Mouse (Mus musculus): Measurements from ENCODE around the gene Rrp1.
A peak's percentile ranks its signal among the peaks of the same experiment; 100 is the strongest.

Gene Rrp1

GRCm38 (mm10) chr10:78412319-78413151 is at the start of gene Rrp1:
Gene Rrp1 (minus strand): TSS chr10:78413043.
- peak; percentile 99 for DNase-seq (ENCODE audit: low read depth, low spot score)

- peak; percentile 39 for DNase-seq (ENCODE audit: low read depth, low spot score)
Measured at GRCm38 (mm10) chr10:78461767-78462166, 48.9 kb upstream of the Rrp1 start.

- peak; percentile 46 for DNase-seq (ENCODE audit: low read depth, low spot score)
Measured at GRCm38 (mm10) chr10:78460463-78460862, 47.6 kb upstream of the Rrp1 start.

- no peak for DNase-seq (ENCODE audit: low read depth, low spot score)
Measured at GRCm38 (mm10) chr10:78458348-78459111, 45.7 kb upstream of the Rrp1 start.

DNA sequence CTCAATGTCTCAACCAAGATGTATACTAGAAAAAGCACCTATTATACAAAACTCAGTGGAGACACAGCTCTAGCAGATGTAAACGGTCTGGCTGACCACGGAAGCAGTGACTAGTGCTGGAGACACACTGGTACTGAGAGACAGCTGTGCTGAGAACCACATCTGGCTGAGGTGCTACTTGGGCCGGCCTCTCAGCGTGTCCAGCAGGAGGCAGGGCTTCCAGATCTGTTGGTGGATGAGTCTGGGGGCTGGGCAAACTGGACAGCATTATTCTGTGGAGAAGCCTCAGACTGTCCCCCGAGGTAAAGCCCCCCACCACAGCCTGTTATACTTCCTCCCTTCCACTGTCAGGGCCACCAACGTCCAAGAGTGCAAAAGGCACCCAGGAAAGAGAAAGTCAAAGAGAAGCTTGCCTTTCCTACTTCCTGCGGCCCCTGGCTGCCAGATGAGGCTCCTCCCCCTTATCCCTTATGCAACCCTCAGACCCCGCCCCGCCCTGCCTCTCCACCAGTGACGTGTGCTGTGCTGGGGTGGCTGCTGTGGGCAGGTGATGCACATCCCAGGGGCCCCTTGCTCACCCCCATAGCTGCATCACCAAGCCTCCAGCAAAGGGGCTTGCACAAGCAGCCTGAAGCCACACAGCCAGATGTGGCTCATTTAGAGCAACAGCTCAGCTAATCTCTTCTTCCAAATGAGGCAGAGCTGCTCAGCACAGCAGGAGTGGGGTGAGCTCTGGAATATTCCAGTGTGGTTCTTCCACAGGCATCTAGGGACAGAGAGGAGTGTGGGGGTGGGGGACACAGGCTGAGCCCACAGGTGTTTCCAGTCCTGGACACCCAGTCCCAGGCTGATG is 44.9 kb upstream of the Rrp1 start:
- DNase-seq (ENCODE audit: low read depth, low spot score) = peak; percentile 72

DNA sequence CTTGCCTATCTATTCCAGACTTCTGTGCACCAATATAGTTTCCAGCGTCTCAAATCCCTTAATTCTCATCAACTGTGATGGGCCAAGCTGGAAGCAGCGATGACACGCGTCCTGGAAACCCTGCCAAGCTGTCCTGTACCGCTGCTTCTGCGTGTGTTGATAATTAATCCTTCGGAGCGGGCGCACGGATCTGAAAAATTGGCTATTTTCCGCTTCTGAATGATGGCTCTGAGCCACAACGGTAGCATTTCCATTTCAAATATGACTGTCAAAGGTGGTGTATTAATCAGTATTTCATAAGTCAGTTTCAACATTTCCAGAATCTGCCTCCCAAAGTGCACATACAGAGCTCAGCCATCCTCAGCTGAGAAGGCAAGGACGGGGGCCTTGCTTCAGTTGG is 43.9 kb upstream of the Rrp1 start:
- DNase-seq (ENCODE audit: low read depth, low spot score) = no peak

DNA sequence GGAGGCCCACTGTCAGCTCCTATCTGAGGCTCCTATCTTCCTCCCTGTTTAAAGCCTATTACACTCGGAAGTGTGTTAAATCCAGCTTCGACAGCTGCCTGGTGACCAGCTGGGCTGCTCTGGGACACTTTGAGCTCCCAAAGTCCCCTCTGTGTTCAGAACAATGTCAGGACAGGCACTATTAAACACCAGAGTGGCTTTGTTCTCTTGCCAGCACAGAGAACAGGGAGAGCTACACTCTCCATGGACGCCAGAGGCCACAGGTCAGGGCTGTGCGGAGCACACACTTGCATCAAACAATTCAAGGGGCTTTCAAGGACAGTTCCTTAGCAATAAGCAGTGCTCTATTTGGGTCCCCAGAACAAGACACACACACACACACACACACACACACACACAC is 39.8 kb upstream of the Rrp1 start:
- DNase-seq (ENCODE audit: low read depth, low spot score) = no peak

DNA sequence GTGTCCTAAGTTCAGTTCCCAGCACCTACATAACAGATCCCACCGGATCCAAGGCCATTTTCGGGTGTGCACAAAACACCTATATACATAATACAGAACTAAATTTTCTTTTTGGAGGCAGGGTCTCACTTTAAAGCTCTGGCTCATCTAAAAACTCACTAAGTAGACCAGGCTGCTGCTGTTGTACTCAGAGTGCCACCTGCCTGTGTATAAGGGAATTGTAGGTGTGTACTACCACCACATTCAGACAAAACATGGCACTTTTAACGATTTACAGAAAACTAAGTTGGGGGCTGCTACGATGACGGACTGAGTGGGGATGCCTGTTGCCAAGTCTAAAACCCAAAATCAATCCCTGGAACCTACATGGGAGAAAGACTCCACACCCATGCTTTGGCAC is 37.9 kb upstream of the Rrp1 start:
- DNase-seq (ENCODE audit: low read depth, low spot score) = no peak

DNA sequence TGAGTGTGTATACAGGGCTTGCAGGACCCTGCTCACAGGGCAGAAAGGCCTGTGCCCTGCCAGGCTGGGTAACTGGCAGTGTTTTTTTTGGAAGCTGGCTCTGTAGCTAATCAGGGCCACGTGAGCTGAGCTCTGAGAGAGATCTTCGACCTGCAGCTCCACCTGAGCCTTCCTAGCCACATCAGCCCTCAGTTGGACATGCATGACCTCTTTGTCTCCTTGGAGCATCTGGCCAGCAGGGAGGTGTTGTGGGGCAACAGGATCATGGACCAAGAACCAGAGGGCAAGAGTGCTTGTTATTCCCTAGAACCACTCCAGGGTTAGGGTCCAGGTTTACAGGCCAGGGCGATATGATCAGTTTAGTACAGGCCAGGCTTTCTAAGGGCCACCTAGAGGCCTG is 34.6 kb upstream of the Rrp1 start:
- no peak for DNase-seq (ENCODE audit: low read depth, low spot score)

- no peak for DNase-seq (ENCODE audit: low read depth, low spot score)
Measured at GRCm38 (mm10) chr10:78446195-78446594, 33.4 kb upstream of the Rrp1 start.

GRCm38 (mm10) chr10:78442292-78442691 is 29.4 kb upstream of the Rrp1 start:
- no peak for DNase-seq (ENCODE audit: low read depth, low spot score)

GRCm38 (mm10) chr10:78441606-78442005 is 28.8 kb upstream of the Rrp1 start:
- no peak for DNase-seq (ENCODE audit: low read depth, low spot score)

- peak; percentile 29 for DNase-seq (ENCODE audit: low read depth, low spot score)
Measured at GRCm38 (mm10) chr10:78440812-78441211, 28.0 kb upstream of the Rrp1 start.

DNA sequence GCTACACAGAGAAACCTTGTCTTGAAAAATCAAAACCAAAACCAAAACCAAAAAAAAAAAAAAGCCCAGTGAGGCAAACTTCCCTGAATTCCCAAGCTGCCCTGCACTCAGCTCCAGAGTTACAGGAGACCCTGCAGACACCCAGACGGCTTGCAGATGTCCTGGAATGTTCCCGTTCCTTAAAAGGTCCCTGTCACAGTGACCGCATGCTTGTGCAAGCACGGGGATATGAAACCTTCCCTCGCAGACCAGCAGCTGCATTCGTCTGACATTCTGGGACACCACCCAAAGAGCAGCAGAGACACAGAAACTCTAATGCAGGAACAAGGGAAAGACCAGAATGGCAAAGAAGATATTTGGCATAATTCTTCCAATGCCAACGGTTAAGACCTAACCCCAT is 27.1 kb upstream of the Rrp1 start:
- no peak for DNase-seq (ENCODE audit: low read depth, low spot score)

- DNase-seq (ENCODE audit: low read depth, low spot score) = peak; percentile 50
Measured at GRCm38 (mm10) chr10:78439550-78439949, 26.7 kb upstream of the Rrp1 start.

DNA sequence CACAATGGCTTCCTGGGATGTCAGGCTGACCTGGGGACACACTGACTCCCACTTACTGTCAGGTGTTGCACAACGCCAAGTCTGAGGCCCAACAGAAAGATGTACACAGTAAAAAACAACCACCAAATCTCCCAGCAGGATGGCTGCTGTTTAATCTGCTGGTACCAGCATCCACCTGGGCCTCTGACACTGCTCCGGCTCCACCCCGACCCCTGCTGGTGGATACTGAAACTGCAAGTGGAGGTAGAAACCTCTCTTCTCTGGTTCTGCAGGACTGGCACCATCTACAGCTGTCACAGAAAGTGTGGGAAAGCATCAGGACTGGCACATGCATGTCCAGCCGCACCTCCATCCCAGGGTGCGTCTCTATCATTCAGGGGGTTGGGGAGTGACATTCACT is 25.3 kb upstream of the Rrp1 start:
- DNase-seq (ENCODE audit: low read depth, low spot score) = peak; percentile 69

GRCm38 (mm10) chr10:78432853-78433252 is 20.0 kb upstream of the Rrp1 start:
- no peak for DNase-seq (ENCODE audit: low read depth, low spot score)

DNA sequence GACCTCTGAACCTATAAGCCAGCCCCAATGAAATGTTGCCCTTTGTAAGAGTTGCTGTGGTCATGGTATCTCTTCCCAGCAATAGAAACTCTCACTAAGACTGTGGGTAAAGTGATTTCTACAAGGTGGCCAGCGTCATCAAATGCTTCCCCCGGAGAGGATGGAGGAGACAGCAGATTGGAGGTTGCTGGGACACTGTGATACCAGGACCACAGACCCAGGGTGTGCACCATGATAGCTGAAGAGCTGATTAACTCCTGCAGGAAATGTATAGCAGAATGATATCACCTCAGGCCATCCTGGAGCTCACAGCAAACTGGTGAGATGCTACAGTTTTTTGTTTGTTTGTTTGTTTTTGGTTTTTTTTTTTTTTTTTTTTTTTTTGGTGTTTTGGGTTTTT is 16.9 kb upstream of the Rrp1 start:
- no peak for DNase-seq (ENCODE audit: low read depth, low spot score)

GRCm38 (mm10) chr10:78429180-78429579 is 16.3 kb upstream of the Rrp1 start:
- DNase-seq (ENCODE audit: low read depth, low spot score) = no peak

DNA sequence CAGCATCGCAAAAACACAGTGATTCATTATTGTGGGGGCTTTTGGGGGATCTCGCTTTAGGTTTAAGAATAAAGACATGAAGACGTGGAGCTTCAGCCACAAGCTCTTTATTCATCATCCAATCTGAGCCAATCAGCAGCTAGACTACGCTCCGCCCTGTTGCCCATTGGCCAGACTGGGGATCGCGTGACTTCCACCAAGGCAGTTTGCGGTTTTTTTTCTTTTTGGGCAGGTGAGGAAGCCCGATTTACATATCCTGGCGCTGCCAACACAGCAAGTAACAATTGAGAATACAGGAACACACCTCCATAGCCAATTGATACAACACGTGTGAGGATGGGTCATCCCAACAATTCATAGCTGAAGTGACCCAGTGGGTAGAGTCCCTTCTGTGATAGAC is 15.2 kb upstream of the Rrp1 start:
- DNase-seq (ENCODE audit: low read depth, low spot score) = no peak

GRCm38 (mm10) chr10:78426117-78426735 is 13.4 kb upstream of the Rrp1 start:
- peak; percentile 37 for DNase-seq (ENCODE audit: low read depth, low spot score)

Measured in A20 (cell line).